Mouse (Mus musculus) limb, embryonic 11.5 days (tissue): ENCODE measurements around the gene Cep350. TPM values are rescaled to one million over a fixed set of nuclear protein-coding genes. Genes with fewer than 3 reads are reported as not detected.

Source experiments
- ATAC-seq: fragments of 200-750 bp; cut with Nextera tagmentation; 2 replicates; pipeline ENCODE4 v1.8.0; 2017; ENCODE audit warnings: low read depth; ENCODE audit not compliant: insufficient number of reproducible peaks, low FRiP score, low TSS enrichment
- DNase-seq: peaks from one replicate; pipeline ENCODE4 v3.0.0-alpha.2; 2015; ENCODE audit warnings: low spot score
- H3K27ac ChIP-seq: fragments of 300-500 bp; sonication (generic); replicated peaks from 2 replicates; pipeline ENCODE4 v1.5.1; 2014; ENCODE audit warnings: low read depth, mild to moderate bottlenecking, low read length
- H3K27me3 ChIP-seq: fragments of 300-500 bp; sonication (generic); 2 replicates; pipeline ENCODE4 v1.6.1; 2014; ENCODE audit warnings: mild to moderate bottlenecking, low read length, mixed read lengths; ENCODE audit not compliant: control insufficient read depth, insufficient read depth
- H3K36me3 ChIP-seq: fragments of 300-500 bp; sonication (generic); 2 replicates; pipeline ENCODE4 v1.6.1; 2014; ENCODE audit warnings: mild to moderate bottlenecking, low read length, moderate library complexity, mixed read lengths; ENCODE audit not compliant: control insufficient read depth, insufficient read depth
- H3K4me1 ChIP-seq: fragments of 300-500 bp; sonication (generic); 2 replicates; pipeline ENCODE4 v1.6.1; 2014; ENCODE audit warnings: low read length, mixed read lengths; ENCODE audit not compliant: control insufficient read depth, insufficient read depth
- H3K4me2 ChIP-seq: fragments of 300-500 bp; sonication (generic); 2 replicates; pipeline ENCODE4 v1.6.1; 2014; ENCODE audit warnings: low read depth, mild to moderate bottlenecking, moderate library complexity; ENCODE audit not compliant: severe bottlenecking
- H3K4me3 ChIP-seq: fragments of 300-500 bp; sonication (generic); 2 replicates; pipeline ENCODE4 v1.5.1; 2014; ENCODE audit warnings: low read depth, low read length
- H3K9ac ChIP-seq: fragments of 300-500 bp; sonication (generic); 2 replicates; pipeline ENCODE4 v1.6.1; 2014; ENCODE audit warnings: mild to moderate bottlenecking, low read length
- H3K9me3 ChIP-seq: fragments of 300-500 bp; sonication (generic); 2 replicates; pipeline ENCODE4 v1.6.1; 2016; ENCODE audit warnings: low read length; ENCODE audit not compliant: control insufficient read depth
- whole genome bisulfite sequencing: fragments of 180-500 bp; shearing (Covaris S2); extraction: QIAGEN DNeasy Blood & Tissue Kit; methylation state at CpG from one replicate; pipeline ENCODE4 v1.1.7; 2014; 5-methylcytosine and 5-hydroxymethylcytosine counted together
- polyA plus RNA-seq: library from polyadenylated mRNA; unstranded; fragments of >200 nt; fragmentation: Nextera tagmentation; extraction: Ambion mirVana; gene quantifications from 2 replicates; pipeline ENCODE4 v1.2.1, GENCODE M21; 2014

The Cep350 gene
- polyA plus RNA-seq, 1 experiment from 2014 or later, result 6.2 TPM

DNA sequence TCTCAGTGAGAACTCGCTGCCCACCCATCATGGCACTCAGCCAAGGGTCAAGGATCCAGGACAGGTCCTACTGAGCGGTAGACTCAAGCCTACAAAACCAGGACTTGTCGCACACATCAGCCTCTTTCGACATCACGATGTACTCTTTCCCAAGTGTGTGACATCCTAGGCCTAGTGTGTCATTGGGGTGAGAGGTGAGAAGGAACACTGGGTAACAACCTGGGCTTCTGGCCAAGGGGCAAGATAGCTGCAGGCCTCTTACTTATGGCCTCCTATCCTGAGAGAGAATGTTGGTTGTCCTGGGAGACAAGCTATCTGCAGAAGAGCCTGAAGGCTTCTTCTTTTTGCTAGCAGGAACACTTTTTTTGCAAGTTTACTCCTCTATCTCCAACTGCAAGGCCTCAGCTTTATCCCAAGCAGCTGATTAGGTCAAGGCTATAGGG is 177.2 kb downstream of the Cep350 start:
- Histone ChIP-seq H3K36me3 (no peaks in the 10 kb centered on the region; the same call in 1 of the 2 replicates), H3K4me1 (no peaks in the 10 kb centered on the region), H3K9ac (no peak overlapping the region), H3K4me3 (no peak overlapping the region), H3K27ac (no peak overlapping the region), H3K9me3 (no peaks in the 10 kb centered on the region), H3K4me2 (no peak overlapping the region), H3K27me3 (no peaks in the 10 kb centered on the region)
- DNase-seq (no peak), ATAC-seq (no peak)
- 96% methylated on average over 5 of the region's 5 CpGs for WGBS

Other genes starting within 250 kb of the Cep350 start
- 0.06 TPM in 1 of 2 replicates, not detected in the other for gene Lhx4, start 221.6 kb downstream of the Cep350 start, polyA plus RNA-seq
- 7.6 and 7.7 TPM in 2 replicates for gene Qsox1, start 160.4 kb downstream of the Cep350 start, polyA plus RNA-seq
- gene Tor1aip2, start 62.1 kb upstream of the Cep350 start, polyA plus RNA-seq, result 130 and 136 TPM in 2 replicates
- 42.3 and 44.7 TPM in 2 replicates for gene Tor1aip1, start 63.2 kb upstream of the Cep350 start, polyA plus RNA-seq
- gene Fam163a, start 231.8 kb upstream of the Cep350 start, polyA plus RNA-seq, result 0.35 and 0.39 TPM in 2 replicates